Mouse (Mus musculus) small intestine, adult 2 months (tissue): ENCODE data around the gene Slamf9.

ENCODE experiments used
- CTCF ChIP-seq: fragments of 200-500 bp; IDR thresholded peaks from 2 replicates; pipeline ENCODE4 v1.5.1; 2012; ENCODE audit warnings: low read depth, mild to moderate bottlenecking, control low read depth, inconsistent platforms, low read length, moderate library complexity, mixed read lengths; ENCODE audit not compliant: insufficient replicate concordance, insufficient read length; ENCODE audit errors: extremely low read depth
- POLR2A ChIP-seq: fragments of 200-500 bp; IDR thresholded peaks from 2 replicates; pipeline ENCODE4 v1.6.1; 2012; ENCODE audit warnings: low read depth, mild to moderate bottlenecking, control low read depth, inconsistent platforms, low read length, moderate library complexity

DNA sequence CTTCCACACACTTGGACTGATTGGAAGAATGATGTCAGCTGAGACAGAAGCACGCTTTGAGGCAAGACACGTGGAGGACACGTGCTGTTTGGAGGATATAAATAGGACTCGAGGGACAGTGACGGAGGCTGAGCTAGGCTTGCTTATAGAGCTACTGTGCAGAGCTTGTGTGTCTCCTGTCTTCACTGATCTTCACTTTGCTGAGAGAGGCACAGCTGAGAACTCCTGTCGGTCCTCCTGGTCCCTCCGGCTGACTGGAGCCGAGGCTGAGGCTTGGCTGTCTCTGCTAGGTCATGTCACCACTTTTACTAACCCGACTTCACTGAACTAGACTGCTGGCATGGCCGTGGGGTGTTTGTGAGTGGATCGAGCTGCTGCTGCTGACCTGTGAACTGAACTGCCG is 48.5 kb downstream of the Slamf9 start:
- no peak for TF ChIP-seq POLR2A
- TF ChIP-seq CTCF, result no peak
